Mouse (Mus musculus) cerebellum, adult 2 months (tissue): ENCODE data around the gene Serpina5.

Experiments used
- CTCF ChIP-seq: fragments of 200-500 bp; IDR thresholded peaks from 2 replicates; pipeline ENCODE4 v1.5.1; 2011; ENCODE audit warnings: low read depth, mild to moderate bottlenecking, control low read depth, low read length, moderate library complexity, borderline replicate concordance; ENCODE audit not compliant: insufficient read depth
- POLR2A ChIP-seq: fragments of 200-500 bp; IDR thresholded peaks from 2 replicates; pipeline ENCODE4 v1.6.1; 2011; ENCODE audit warnings: low read length, control low read depth, borderline replicate concordance; ENCODE audit not compliant: insufficient read depth

- TF ChIP-seq POLR2A (no peak), CTCF (no peak)
Measured at GRCm38 (mm10) chr12:104105847-104106246, 4.9 kb downstream of the Serpina5 start.
